Mouse (Mus musculus) layer of hippocampus, adult 18-20 months (tissue): ENCODE data around the gene Clec4e. TPM values are rescaled to one million over a fixed set of nuclear protein-coding genes. Genes with fewer than 3 reads are reported as not detected.

Source experiments
- total RNA-seq, 2 experiments: library from RNA; stranded (reverse); gene quantifications; 2 replicates each; pipeline ENCODE4 v1.2.3; 2021

The Clec4e gene
- total RNA-seq, 2 experiments from 2014 or later = not detected

Other genes starting within 250 kb of the Clec4e start
- not detected for gene Clec4b1, start 239.9 kb downstream of the Clec4e start, total RNA-seq
- gene Clec4a2, start 183.4 kb downstream of the Clec4e start, total RNA-seq = 1 to 10 TPM; 1.3 to 2.0 TPM
- not detected for gene Clec4b2, start 117.0 kb downstream of the Clec4e start, total RNA-seq
- not detected for gene Clec4n, start 60.0 kb downstream of the Clec4e start, total RNA-seq
- gene Clec4d, start 27.8 kb downstream of the Clec4e start, total RNA-seq = not detected
- gene Vmn2r19, start 18.5 kb upstream of the Clec4e start, total RNA-seq = not detected
- gene Vmn2r20, start 128.2 kb upstream of the Clec4e start, total RNA-seq = not detected
- not detected for gene Vmn2r21, start 243.5 kb upstream of the Clec4e start, total RNA-seq